Mouse (Mus musculus): ENCODE measurements around the gene Cops2.

The Cops2 gene

GRCm38 (mm10) chr2:125826201-125826600 lies 32.7 kb downstream of the Cops2 start:
- DNase-seq (ENCODE audit: low spot score), result no peak

GRCm38 (mm10) chr2:125820397-125820796 lies 38.5 kb downstream of the Cops2 start:
- no peak for DNase-seq (ENCODE audit: low spot score)

- no peak for DNase-seq (ENCODE audit: low spot score)
These were observed 44.9 kb downstream of the Cops2 start for GRCm38 (mm10) chr2:125813972-125814595.

GRCm38 (mm10) chr2:125811332-125811731 lies 47.6 kb downstream of the Cops2 start:
- DNase-seq (ENCODE audit: low spot score), result no peak

- DNase-seq (ENCODE audit: low spot score), result no peak
These were observed 49.4 kb downstream of the Cops2 start for GRCm38 (mm10) chr2:125809551-125809950.

- no peak for DNase-seq (ENCODE audit: low spot score)
These were observed 53.1 kb downstream of the Cops2 start for GRCm38 (mm10) chr2:125805826-125806225.

- no peak for DNase-seq (ENCODE audit: low spot score)
These were observed 57.0 kb downstream of the Cops2 start for GRCm38 (mm10) chr2:125801947-125802346.

GRCm38 (mm10) chr2:125801038-125801437 lies 57.9 kb downstream of the Cops2 start:
- no peak for DNase-seq (ENCODE audit: low spot score)

- no peak for DNase-seq (ENCODE audit: low spot score)
These were observed 58.5 kb downstream of the Cops2 start for GRCm38 (mm10) chr2:125800428-125800827.

GRCm38 (mm10) chr2:125797872-125798271 lies 61.1 kb downstream of the Cops2 start:
- DNase-seq (ENCODE audit: low spot score), result no peak

- DNase-seq (ENCODE audit: low spot score), result no peak
These were observed 63.8 kb downstream of the Cops2 start for GRCm38 (mm10) chr2:125795118-125795517.

- DNase-seq (ENCODE audit: low spot score), result no peak
These were observed 64.8 kb downstream of the Cops2 start for GRCm38 (mm10) chr2:125794166-125794565.

GRCm38 (mm10) chr2:125792879-125793261 lies 66.1 kb downstream of the Cops2 start:
- no peak for DNase-seq (ENCODE audit: low spot score)

GRCm38 (mm10) chr2:125792144-125792878 lies 66.6 kb downstream of the Cops2 start:
- DNase-seq (ENCODE audit: low spot score), result no peak

- no peak for DNase-seq (ENCODE audit: low spot score)
These were observed 67.5 kb downstream of the Cops2 start for GRCm38 (mm10) chr2:125791485-125791885.

GRCm38 (mm10) chr2:125790242-125790641 lies 68.7 kb downstream of the Cops2 start:
- DNase-seq (ENCODE audit: low spot score), result no peak

GRCm38 (mm10) chr2:125789265-125789664 lies 69.7 kb downstream of the Cops2 start:
- DNase-seq (ENCODE audit: low spot score), result no peak

- no peak for DNase-seq (ENCODE audit: low spot score)
These were observed 70.2 kb downstream of the Cops2 start for GRCm38 (mm10) chr2:125788785-125789184.

GRCm38 (mm10) chr2:125788351-125788750 lies 70.6 kb downstream of the Cops2 start:
- DNase-seq (ENCODE audit: low spot score), result no peak

GRCm38 (mm10) chr2:125785021-125785420 lies 73.9 kb downstream of the Cops2 start:
- DNase-seq (ENCODE audit: low spot score), result no peak

GRCm38 (mm10) chr2:125784392-125784791 lies 74.5 kb downstream of the Cops2 start:
- no peak for DNase-seq (ENCODE audit: low spot score)

GRCm38 (mm10) chr2:125783868-125784267 lies 75.1 kb downstream of the Cops2 start:
- no peak for DNase-seq (ENCODE audit: low spot score)

- peak; percentile 96 for DNase-seq (ENCODE audit: low spot score)
These were observed 76.2 kb downstream of the Cops2 start, which contains the start of gene Secisbp2l for GRCm38 (mm10) chr2:125782719-125783109. Gene Secisbp2l (minus strand): TSS chr2:125782870.
